Mouse (Mus musculus): ENCODE measurements around the gene Cntnap2.

Cntnap2 gene

GRCm38 (mm10) chr6:47227601-47228000 lies 2168.4 kb downstream of the Cntnap2 start:
- no peaks in the 10 kb centered on the region for H3K27me3 ChIP-seq (ENCODE audit: insufficient read depth, low read length)
- H3K4me1 ChIP-seq (replicated peaks; ENCODE audit: low read depth, low read length), result peaks cover 10% of the 10 kb centered on the region
- H3K9me3 ChIP-seq (ENCODE audit: low read length), result no peaks in the 10 kb centered on the region
- no peak overlapping the region for H3K4me3 ChIP-seq (replicated peaks; ENCODE audit: low read length)
- H3K36me3 ChIP-seq (ENCODE audit: insufficient read depth, low read length), result no peaks in the 10 kb centered on the region
- TF ChIP-seq POU5F1 (IDR thresholded peaks at IDR 0.05; ENCODE audit: borderline replicate concordance, low read length), result no peak
- no peak for TF ChIP-seq NANOG (IDR thresholded peaks at IDR 0.05; ENCODE audit: borderline replicate concordance, low read length)
- TF ChIP-seq CTCF (conservative IDR thresholded peaks at IDR 0.05; ENCODE audit: low read length), result no peak

DNA sequence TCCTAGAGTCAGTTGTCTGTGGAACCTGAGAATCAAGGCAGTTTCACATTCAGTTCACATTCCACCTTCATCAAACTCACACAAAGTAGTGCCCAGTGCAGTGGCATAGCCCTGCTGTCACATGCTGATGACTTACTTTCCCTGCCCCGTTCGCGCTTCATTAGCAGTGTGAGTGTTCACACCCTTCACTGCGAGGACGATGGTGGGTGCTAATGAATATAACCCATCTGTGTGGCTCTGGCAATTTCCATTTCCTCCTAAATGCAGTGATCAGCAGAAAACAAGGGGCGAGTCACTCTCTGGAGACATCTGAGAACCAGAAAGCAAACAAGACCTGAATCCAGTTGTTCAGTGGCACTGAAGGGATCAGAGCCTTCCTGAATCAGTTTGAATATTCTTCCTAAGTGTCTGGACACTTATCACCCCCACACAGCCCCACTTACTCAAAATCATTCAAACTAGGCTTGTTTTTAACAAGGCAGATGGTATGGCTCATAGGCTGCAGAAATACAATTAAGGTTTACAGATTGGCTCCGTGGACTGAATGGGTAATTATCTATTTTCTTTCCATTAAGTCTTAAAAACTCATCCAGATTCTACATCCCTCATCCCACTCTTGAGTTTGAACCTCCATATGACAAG lies 2169.6 kb downstream of the Cntnap2 start:
- Histone ChIP-seq H3K4me1 (replicated peaks; ENCODE audit: low read depth, low read length) (peaks cover 10% of the 10 kb centered on the region), H3K27me3 (ENCODE audit: insufficient read depth, low read length) (no peaks in the 10 kb centered on the region), H3K36me3 (ENCODE audit: insufficient read depth, low read length) (no peaks in the 10 kb centered on the region), H3K4me3 (replicated peaks; ENCODE audit: low read length) (no peak overlapping the region), H3K9me3 (ENCODE audit: low read length) (no peaks in the 10 kb centered on the region)
- TF ChIP-seq NANOG (IDR thresholded peaks at IDR 0.05; ENCODE audit: borderline replicate concordance, low read length) (no peak), CTCF (conservative IDR thresholded peaks at IDR 0.05; ENCODE audit: low read length) (no peak), POU5F1 (IDR thresholded peaks at IDR 0.05; ENCODE audit: borderline replicate concordance, low read length) (no peak)

DNA sequence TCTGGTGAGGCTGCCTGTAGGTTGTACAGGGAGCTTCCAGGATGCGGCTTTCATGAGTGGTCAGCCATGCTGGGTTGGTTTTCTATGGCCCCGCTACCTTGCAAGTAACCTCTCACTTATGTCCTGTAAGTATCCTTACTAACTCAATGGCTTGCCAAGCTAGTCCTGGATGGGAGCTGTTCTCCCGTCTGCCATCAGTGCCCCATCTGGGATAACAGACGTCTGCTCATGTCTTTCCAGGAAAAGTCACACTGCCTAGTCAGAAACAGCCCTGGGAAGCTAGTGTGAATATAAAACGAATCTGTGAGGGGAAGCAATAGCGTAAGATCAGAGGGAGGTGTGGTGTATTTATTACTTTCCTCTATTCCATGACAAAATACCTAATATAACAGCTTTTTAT lies 2172.4 kb downstream of the Cntnap2 start:
- H3K4me3 ChIP-seq (replicated peaks; ENCODE audit: low read length), result no peak overlapping the region
- TF ChIP-seq CTCF (conservative IDR thresholded peaks at IDR 0.05; ENCODE audit: low read length) (no peak), POU5F1 (IDR thresholded peaks at IDR 0.05; ENCODE audit: borderline replicate concordance, low read length) (no peak), NANOG (IDR thresholded peaks at IDR 0.05; ENCODE audit: borderline replicate concordance, low read length) (no peak)
- no peaks in the 10 kb centered on the region for H3K9me3 ChIP-seq (ENCODE audit: low read length)
- H3K4me1 ChIP-seq (replicated peaks; ENCODE audit: low read depth, low read length), result 0 out of 2 replicates have a peak, but pooled peaks cover 3% of the 10 kb centered on the region
- H3K27me3 ChIP-seq (ENCODE audit: insufficient read depth, low read length), result no peaks in the 10 kb centered on the region
- H3K36me3 ChIP-seq (ENCODE audit: insufficient read depth, low read length), result no peaks in the 10 kb centered on the region

DNA sequence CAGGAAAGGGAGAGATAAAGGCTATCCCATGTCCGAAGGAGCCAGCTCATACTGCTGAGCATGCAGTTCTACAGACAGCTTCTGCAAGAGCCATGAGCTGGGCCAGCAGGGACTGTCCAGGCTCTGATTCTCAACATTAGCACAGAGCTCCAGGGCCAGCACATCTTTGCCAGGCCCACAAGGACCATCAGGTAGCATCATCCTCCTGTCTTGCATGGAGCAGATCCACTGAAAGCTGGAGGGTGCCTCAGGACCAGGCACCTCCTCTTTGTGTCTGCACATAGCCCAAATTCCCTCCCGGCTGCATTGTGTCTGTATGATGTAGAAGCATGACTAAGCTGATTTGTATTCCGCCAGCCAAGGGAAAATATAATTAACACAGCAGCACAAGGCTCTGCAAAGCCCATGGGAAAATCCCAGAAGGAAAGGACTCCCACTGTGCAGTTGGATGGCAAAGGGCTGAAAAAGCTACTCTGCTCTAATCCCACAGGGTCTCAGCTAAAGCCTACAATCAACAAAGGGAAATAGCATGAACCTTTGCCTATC lies 2180.3 kb downstream of the Cntnap2 start:
- H3K27me3 ChIP-seq (ENCODE audit: insufficient read depth, low read length), result no peaks in the 10 kb centered on the region
- no peak overlapping the region for H3K4me3 ChIP-seq (replicated peaks; ENCODE audit: low read length)
- TF ChIP-seq CTCF (conservative IDR thresholded peaks at IDR 0.05; ENCODE audit: low read length) (no peak), POU5F1 (IDR thresholded peaks at IDR 0.05; ENCODE audit: borderline replicate concordance, low read length) (no peak), NANOG (IDR thresholded peaks at IDR 0.05; ENCODE audit: borderline replicate concordance, low read length) (no peak)
- H3K4me1 ChIP-seq (replicated peaks; ENCODE audit: low read depth, low read length), result peaks cover 8% of the 10 kb centered on the region
- no peaks in the 10 kb centered on the region for H3K36me3 ChIP-seq (ENCODE audit: insufficient read depth, low read length)
- no peaks in the 10 kb centered on the region for H3K9me3 ChIP-seq (ENCODE audit: low read length)

DNA sequence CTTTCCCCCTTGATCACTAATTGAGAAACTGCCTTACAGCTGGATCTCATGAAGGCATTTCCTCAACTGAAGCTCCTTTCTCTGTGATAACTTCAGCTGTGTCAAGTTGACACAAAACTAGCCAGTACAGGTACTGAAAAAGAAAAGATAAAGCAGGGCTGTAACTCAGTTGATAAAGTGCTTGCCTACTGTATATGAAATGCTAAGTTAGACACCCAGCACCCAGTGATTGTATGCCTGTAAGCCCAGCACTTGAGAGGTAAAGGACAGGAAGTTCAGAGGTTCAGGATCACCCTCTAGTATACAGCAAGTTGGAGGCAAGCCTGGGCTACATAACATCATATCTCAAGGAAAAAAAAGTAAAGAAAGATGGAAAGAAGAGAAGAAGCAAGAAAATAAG lies 2182.2 kb downstream of the Cntnap2 start:
- no peak overlapping the region for H3K4me3 ChIP-seq (replicated peaks; ENCODE audit: low read length)
- H3K9me3 ChIP-seq (ENCODE audit: low read length), result no peaks in the 10 kb centered on the region
- H3K4me1 ChIP-seq (replicated peaks; ENCODE audit: low read depth, low read length), result peaks cover 20% of the 10 kb centered on the region
- no peak for TF ChIP-seq POU5F1 (IDR thresholded peaks at IDR 0.05; ENCODE audit: borderline replicate concordance, low read length)
- H3K27me3 ChIP-seq (ENCODE audit: insufficient read depth, low read length), result no peaks in the 10 kb centered on the region
- H3K36me3 ChIP-seq (ENCODE audit: insufficient read depth, low read length), result no peaks in the 10 kb centered on the region

- H3K4me1 ChIP-seq (replicated peaks; ENCODE audit: low read depth, low read length), result peaks cover 20% of the 10 kb centered on the region
- no peaks in the 10 kb centered on the region for H3K27me3 ChIP-seq (ENCODE audit: insufficient read depth, low read length)
- no peaks in the 10 kb centered on the region for H3K36me3 ChIP-seq (ENCODE audit: insufficient read depth, low read length)
- no peak for TF ChIP-seq NANOG (IDR thresholded peaks at IDR 0.05; ENCODE audit: borderline replicate concordance, low read length)
- TF ChIP-seq CTCF (conservative IDR thresholded peaks at IDR 0.05; ENCODE audit: low read length), result no peak
- TF ChIP-seq POU5F1 (IDR thresholded peaks at IDR 0.05; ENCODE audit: borderline replicate concordance, low read length), result no peak
- peak overlapping the region; percentile 35; the same call in 1 of the 2 replicates for H3K4me3 ChIP-seq (replicated peaks; ENCODE audit: low read length)
- H3K9me3 ChIP-seq (ENCODE audit: low read length), result no peaks in the 10 kb centered on the region
These were observed 2184.9 kb downstream of the Cntnap2 start for GRCm38 (mm10) chr6:47243863-47244606.

DNA sequence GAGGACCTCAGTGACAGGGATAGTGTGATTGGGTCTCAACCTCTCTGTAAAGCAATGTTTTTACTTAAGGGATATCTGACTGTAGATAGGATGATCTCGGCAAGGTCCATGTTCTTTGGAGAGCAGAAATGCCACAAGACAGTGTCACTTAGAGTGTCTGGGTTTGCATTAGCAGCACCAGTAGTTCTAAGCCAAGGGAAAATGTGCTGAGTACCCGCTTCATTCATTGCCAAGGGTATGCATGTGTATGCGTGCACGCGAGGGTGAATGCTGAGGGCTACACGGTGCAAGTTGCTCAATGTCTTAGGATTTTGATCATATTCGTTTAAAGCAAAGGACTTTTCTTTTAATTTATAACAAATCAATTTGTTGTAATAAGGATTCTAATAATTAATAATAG lies 2185.5 kb downstream of the Cntnap2 start:
- peak overlapping the region; percentile 35; the same call in 1 of the 2 replicates for H3K4me3 ChIP-seq (replicated peaks; ENCODE audit: low read length)
- no peaks in the 10 kb centered on the region for H3K36me3 ChIP-seq (ENCODE audit: insufficient read depth, low read length)
- no peak for TF ChIP-seq POU5F1 (IDR thresholded peaks at IDR 0.05; ENCODE audit: borderline replicate concordance, low read length)
- no peak for TF ChIP-seq NANOG (IDR thresholded peaks at IDR 0.05; ENCODE audit: borderline replicate concordance, low read length)
- peaks cover 16% of the 10 kb centered on the region for H3K4me1 ChIP-seq (replicated peaks; ENCODE audit: low read depth, low read length)
- no peaks in the 10 kb centered on the region for H3K9me3 ChIP-seq (ENCODE audit: low read length)
- H3K27me3 ChIP-seq (ENCODE audit: insufficient read depth, low read length), result no peaks in the 10 kb centered on the region

DNA sequence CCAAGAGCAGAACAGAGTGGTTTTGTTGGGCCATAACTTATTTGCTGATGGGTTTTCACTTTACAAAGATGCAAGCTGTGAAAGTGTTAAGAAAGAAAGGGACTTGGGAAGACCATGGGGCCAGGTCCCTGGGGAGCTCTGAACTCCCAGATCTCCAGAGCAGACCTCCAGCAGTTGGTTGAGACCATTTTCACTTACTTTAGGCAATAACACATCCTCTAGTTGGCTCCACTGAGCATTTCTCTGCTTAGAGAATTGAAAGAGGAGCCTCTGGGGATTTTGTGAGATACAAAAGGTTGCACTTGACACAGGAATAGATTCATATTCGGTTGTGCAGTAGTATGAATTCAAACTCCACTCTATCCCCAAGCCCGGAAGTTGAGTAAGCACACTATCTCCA lies 2196.1 kb downstream of the Cntnap2 start:
- Histone ChIP-seq H3K27me3 (ENCODE audit: insufficient read depth, low read length) (peaks cover 3% of the 10 kb centered on the region; the same call in 1 of the 2 replicates), H3K4me1 (replicated peaks; ENCODE audit: low read depth, low read length) (peaks cover 11% of the 10 kb centered on the region), H3K4me3 (replicated peaks; ENCODE audit: low read length) (no peak overlapping the region), H3K36me3 (ENCODE audit: insufficient read depth, low read length) (no peaks in the 10 kb centered on the region), H3K9me3 (ENCODE audit: low read length) (no peaks in the 10 kb centered on the region)
- no peak for TF ChIP-seq NANOG (IDR thresholded peaks at IDR 0.05; ENCODE audit: borderline replicate concordance, low read length)
- peak; percentile 13; the same call in 1 of the 2 replicates for TF ChIP-seq CTCF (conservative IDR thresholded peaks at IDR 0.05; ENCODE audit: low read length)
